Mouse (Mus musculus): ENCODE measurements around the gene Mllt6.

DNA sequence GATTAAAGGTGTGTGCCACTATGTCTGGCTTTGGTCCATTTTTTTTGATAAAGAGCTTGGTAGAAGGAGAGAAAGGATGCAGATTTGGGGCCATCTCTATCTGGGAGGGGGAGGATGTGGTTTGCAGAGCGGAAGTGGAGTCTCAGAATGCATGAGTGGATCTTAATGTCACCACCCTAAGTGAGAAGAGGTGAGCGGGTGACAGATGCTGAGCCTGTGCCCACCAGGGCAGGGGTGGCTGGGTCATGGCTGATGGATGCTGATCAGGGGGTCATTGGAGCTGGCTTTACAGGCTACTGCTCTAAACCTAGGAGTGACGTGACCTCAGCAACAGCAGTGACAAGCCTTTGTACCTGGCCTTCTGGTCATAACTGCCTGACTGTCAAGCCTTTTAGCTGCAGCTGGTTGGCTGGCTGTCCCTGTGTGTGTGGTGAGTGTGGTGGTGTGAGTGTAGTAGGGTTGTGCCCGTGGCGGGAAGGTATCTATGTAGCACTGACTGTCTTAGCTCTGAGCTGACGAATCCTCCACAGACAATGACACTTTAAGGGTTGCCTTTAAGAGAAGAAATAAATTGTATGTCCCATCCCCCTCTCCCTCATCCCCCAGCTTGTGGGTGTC, 21.0 kb downstream of the Mllt6 start:
- TF ChIP-seq RAD21 (IDR thresholded peaks at IDR 0.05; ENCODE audit: low read depth, low read length): no peak
- TF ChIP-seq MAFK (IDR thresholded peaks at IDR 0.05; ENCODE audit: insufficient replicate concordance, low read length): no peak
- TF ChIP-seq MYC (IDR thresholded peaks at IDR 0.05; ENCODE audit: low read depth, low read length): no peak
- TF ChIP-seq POLR2A (IDR thresholded peaks at IDR 0.05; ENCODE audit: low read depth, low read length): peak; percentile 27
- no peak; the same call in 1 of the 2 replicates for TF ChIP-seq EP300 (IDR thresholded peaks at IDR 0.05; ENCODE audit: low read length)
- no peak for TF ChIP-seq USF1 (IDR thresholded peaks at IDR 0.05; ENCODE audit: low read depth, low read length)
